Mouse (Mus musculus) right cerebral cortex, postnatal 25 days (tissue): Measurements from ENCODE around the gene Eme1.

Source experiments
- DNase-seq: peaks from one replicate; pipeline ENCODE4 v3.0.0; 2022

The Eme1 gene

DNA sequence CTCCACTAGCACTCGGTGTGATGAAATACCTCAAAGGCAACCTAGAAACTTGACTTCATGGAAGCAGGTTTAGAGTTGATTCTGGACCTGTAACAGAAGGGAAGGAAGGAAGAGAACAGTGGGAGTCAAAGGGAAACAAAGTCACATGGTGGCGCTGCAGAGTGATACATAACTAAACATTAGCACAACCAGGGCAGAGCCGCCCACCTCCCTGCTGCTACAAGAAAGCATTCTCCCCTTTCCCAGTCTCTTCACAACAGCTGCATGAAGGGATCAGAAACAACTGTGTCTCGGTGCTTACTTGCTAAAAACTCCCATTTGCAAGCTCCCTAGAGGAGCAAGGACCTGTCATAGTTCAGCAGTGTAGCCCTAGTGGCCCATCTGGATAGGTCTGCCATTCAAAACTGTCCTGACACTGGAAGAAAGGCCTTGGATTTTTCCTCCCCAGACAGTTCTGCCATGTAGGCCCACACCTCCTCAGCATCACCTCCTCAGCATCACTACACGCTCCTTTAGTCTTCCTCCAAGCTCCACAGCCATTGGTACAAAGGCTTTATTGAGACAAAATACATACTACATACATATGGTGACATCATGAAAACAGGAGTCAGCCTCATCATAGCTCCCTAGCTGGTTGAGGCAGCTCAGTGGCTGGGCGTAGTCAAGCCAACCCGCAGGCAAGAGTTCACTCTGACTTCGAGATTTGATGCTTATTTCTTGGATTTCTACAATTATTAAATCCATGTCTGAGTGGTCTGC lies 9.1 kb downstream of the Eme1 start:
- no peak for DNase-seq

DNA sequence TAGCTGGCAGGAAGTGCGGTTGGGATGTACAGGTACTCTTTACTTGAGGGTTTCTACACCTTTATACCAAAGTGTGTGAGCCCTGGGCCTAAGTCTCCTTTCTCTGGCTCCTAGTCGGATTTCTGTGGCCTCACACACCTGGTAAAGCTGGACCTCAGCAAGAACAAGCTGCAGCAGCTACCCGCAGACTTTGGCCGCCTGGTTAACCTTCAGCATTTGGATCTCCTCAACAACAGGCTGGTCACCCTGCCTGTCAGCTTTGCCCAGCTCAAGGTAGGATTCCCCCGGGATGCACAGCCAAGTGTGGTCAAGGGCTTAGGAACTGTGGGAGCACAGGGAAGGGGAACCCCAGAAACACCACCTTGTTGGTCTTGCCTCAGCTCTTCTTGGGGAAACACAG lies 19.3 kb downstream of the Eme1 start:
- no peak for DNase-seq

DNA sequence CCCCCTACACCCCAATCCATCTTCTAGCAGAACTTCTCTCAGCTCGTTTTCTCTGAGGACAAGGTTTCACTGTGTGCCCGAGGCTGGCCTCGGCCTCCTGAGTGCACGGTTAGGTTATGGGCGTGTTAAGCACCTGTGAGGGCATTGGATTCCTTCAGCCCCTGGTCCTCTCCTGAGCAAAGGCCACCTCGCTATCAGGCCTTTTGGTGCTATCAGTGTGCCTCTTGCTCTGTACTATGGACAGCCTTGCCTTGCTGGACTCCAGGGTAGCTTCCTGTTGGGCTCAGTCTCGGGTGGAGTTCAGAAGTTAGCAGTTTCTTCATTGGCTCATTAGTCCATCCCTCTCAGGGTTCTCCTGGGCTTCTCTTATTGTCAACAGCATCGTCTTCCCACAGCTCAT lies 20.8 kb downstream of the Eme1 start:
- no peak for DNase-seq

DNA sequence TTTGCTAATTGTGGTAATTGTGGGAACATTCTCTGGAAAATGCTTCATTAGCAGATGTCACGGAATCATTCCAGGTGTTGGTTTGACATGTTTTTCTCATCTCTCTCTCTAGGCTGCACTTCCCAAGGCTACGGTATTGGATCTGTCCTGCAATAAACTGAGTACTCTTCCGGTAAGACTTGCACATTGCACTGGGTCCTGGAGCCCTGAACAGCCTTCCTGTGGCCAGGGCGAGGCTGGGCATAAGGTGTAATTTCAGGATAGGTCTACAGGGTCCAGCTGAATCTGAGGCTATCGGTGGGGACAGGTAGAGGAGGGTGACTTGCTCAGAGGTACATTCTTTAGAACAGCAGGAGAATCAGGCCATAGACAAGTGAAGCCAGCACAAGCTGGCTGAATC lies 21.8 kb downstream of the Eme1 start:
- no peak for DNase-seq

DNA sequence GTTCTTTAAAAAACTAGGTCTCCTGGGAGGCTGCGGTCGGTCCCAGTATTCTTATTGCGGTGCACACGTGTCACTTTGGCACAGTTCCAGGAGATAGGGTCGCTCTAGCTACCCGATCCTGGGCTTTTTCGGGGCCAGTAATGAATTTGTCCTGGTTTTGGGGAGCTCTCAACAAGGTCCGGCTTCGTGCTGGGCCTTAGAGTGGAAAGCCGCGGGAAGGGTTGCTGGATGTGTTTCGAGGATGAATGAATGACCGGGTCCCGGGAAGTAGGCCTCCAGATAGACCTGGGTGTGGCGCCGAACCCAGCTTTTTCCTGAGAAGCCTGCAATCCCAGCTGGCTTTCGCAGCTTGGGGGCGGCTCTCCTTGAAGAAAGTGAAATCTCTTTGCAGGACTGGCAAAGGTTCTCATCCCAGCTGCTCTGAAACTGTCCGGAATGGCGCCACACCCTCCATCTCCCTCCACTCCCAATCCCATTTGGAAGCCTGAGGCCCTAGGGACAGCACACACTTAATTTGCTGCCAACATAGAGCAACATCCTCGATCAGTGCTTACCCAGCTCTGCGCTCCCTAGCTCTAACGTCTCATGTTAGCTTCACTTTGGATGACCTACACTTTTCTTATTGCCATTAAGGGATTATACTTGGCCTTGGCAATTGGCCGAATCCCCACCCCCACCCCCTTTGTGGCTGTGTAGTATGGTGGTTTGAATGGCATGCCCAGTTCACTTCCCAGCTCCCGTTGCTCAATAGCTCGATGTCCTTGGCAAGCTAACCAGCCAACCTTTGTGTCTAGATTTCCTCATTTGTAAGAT lies 23.4 kb downstream of the Eme1 start:
- DNase-seq: peak; percentile 23

DNA sequence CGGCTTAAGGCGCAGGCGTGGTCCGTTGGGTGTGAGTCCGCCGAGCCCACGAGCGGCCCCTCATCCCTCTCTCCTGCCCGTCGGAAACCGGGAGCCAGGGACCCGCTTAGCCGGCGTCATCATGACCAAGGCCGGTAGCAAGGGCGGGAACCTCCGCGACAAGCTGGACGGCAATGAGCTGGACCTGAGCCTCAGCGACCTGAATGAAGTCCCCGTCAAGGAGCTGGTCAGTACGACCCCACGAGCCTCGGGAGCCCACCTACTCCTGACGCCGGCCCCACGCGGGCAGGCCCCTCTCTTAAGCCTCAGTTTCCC lies 23.9 kb downstream of the Eme1 start:
- no peak for DNase-seq

DNA sequence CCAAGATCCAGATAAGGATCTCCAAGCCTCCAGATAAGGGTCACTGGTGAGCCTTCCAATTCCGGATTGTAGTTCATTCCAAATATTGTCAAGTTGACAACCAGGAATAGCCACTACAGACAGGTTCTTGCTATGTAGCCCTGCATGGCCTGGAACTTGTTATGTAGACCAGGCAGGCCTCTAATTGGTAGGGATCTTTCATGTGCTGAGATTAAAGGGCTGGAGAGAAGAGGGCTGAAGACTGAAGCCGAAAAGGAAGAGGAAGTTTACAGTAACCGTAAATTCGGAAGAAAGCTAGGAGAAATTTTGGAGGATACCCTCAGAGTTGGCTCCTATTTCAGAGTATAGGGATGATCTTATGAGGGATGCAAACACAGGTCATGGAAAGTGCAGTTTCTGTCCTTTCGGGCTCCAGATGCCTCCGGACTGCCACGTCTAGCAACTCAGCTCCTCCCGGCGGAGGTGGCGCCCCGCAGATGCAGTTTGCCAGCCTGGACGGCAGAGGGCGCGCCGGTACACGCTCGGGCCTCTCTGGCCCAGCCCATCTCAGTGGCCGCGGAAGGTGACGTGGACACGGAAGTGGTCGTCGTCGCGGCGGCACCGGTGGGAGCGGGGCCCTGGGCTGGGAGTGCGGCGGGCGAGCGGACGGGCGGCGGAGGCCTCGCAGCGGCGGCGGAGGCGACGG lies 24.4 kb downstream of the Eme1 start, which contains the start of gene Lrrc59:
Gene Lrrc59 (plus strand): TSS at position 569 of the 685 bp plus-strand sequence.
- peak; percentile 95 for DNase-seq

DNA sequence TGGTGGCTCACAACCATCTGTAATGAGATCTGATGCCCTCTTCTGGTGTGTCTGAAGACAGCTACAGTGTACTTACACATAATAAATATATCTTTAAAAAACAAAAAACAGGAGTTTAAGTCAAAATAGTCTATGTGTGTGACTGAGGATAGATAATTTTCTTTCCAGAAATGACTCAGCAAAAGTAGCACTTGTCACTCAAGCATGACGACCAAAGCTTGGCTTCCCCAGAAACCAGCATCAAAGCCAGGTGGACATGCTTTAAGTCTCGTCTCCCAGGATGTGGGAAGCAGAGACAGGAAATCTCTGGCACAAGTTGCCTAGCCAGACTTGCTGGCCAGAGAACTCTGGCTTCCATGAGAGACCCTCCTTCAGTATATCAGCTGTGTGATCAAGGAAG lies 31.6 kb downstream of the Eme1 start:
- no peak for DNase-seq

DNA sequence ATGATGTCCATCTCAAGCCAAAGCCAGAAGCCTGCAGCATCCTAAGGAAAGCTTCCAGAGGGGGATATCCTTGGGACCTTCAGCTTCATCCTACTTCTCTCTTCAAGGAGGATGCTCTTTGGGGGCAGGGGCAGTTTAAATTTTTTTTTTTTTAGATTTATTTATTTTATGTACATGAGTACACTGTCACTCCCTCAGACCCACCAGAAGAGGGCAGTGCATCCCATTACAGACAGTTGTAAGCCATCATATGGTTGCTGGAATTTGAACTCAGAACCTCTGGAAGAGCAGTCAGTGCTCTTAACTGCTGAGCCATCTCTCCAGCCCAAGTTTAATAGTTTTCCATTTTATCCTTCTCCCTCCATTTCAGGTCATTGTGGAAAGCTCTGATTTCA lies 32.3 kb downstream of the Eme1 start:
- DNase-seq: no peak

DNA sequence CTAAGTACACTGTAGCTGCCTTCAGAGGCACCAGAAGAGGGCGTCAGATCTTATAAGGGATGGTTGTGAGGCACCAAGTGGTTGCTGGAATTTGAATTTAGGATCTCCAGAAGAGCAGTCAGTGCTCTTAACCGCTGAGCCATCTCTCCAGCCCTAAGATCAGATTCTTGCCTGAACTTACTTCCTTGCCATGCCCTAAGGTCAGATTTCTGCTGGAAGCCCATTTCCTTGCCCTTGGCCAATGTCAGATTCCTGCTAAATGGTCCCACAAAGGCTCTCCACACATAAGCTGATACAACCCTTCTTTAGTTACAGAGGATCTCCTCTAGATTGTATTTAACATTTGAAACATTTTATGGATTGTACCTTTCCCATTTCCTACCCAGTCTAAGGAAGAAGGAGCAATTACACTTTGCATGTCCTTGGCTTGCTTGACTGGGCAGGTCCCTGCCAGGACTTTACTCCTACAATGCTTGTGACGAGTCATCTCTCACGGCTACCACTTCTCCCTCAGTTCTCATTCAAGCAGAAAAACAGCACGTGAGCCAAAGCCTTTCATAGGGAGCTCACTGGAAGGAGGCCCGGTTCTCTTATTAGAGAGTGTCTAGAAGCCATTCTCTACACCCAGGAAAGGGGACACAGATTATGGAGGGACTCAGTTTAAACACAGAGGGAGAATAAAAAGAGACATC lies 32.9 kb downstream of the Eme1 start:
- DNase-seq: no peak

DNA sequence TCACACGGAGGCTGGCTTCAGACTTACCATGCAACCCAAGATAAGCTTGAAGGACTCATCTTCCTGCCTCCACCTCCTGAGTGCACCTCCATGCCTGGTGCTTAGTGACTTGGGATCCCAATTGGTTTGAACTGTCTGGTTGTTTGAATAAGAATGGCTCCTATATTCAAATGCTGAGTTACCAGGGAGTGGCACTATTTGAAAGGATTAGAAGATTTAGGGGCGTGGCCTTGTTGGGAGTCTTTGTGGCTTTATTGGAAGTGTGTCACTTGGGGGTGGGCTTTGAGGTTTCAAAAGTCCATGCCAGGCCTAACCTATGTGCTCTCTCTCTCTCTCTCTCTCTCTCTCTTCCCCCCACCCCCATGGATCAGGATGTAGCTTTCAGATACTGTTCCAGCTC lies 36.1 kb downstream of the Eme1 start:
- no peak for DNase-seq

DNA sequence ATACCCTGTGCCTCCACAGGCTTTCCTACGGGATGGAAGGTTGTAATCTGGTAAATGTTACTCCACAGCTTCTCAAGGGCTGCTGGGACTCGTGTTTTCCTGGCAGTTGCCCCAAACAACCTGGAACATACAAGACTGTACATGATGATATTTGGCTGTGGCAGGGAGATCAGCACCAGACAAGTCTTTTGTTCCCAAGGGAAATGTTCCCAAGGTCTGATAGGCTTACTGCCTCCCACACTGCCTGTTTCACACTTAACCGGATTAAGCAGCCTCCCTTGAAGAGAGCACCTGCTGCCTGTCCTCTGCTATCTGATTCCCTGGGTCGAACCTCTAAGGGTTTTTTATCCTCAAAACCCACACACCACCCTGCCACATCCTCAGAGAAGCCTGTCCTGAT lies 38.3 kb downstream of the Eme1 start:
- DNase-seq: no peak

DNA sequence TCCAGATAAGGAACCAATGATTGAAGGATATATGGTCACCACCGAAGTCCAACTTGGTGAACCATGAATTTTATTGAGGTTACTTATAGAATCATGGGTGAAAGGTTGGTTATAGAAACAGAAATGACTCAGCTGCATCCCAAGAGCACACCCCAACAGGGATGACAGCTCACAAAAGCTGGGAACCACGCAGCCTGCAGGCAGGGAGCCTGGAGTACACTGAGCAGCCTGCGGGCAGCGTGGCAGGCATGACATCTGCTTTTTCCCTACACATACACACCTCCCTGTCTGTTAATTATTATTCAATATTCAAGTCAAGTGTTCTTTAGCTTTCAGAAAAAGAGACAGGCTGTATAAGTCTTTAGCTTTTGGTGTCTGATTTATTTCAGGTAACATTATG lies 39.2 kb downstream of the Eme1 start:
- DNase-seq: no peak

DNA sequence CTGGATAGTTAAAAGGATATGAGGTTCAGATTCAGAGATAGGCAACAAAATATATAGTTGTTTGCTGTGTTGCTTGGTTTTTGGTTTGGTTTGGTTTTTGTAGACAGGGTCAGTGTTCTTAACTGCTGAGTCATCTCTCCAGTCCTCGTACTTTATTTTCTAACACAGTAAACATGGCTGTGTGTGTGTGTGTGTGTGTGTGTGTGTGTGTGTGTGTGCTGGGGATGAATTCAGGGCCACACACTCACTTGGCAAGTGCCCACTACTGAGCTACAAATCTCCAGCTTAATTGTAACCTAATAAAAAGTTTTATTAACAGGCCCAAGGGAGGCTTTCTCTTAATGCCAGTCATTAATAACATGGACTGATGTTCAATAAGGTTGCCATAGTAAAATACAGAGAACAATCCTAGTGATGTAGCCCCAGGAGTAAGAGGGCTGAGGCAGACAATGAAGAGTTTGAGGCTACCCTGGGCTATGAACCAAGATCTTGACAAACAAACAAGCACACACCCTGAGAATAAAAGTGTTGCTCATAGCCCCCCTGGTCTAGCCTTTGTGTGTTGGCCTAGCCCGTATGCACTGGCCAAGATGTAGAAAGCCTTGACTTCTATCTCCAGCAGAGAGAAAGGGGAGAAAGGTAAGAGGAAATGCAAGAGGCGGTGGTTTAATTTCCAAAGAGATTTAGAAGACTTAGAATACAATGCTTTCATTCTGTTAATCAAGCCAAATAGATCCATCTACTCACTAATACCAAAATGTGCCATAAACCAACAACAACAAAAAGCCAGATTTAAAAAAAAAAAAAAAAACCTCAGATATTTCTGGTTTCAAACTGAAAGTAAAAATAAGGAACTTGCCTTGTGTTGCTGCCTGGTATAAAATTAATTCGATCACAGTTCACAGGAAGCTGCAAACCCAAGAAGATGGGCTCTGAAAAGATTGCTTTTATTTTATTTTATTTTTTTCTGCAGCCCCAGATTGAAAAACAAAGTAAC lies 42.7 kb downstream of the Eme1 start:
- no peak for DNase-seq

DNA sequence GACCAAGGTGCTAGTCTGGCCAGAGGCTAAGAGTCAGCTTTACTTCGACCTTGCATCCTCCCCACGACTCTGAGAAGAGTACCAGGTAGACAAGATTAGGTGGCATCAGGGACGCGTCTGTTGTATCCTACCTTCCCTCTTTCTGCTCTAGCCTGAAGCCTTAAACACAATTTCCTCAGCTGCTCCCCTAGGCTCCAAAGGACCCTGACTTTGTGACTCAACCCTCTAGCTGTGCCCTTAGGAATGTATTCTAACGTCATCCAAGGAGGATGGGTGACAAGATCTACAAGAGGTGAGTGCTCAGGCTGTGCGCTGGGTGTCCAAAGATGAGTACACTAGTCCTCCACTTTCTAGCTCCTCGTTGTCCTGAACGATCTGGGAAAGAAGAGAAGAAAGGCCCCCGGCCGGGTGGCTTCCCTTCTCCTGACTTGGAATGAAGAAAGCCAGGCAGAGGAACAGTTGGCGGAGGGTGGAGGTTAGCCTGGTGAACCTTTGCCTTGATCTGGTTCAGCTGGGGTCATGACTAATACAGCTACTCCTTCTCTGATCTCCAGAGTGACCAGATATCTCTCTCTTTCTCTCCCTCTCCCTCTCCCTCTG lies 51.3 kb downstream of the Eme1 start:
- DNase-seq: no peak

DNA sequence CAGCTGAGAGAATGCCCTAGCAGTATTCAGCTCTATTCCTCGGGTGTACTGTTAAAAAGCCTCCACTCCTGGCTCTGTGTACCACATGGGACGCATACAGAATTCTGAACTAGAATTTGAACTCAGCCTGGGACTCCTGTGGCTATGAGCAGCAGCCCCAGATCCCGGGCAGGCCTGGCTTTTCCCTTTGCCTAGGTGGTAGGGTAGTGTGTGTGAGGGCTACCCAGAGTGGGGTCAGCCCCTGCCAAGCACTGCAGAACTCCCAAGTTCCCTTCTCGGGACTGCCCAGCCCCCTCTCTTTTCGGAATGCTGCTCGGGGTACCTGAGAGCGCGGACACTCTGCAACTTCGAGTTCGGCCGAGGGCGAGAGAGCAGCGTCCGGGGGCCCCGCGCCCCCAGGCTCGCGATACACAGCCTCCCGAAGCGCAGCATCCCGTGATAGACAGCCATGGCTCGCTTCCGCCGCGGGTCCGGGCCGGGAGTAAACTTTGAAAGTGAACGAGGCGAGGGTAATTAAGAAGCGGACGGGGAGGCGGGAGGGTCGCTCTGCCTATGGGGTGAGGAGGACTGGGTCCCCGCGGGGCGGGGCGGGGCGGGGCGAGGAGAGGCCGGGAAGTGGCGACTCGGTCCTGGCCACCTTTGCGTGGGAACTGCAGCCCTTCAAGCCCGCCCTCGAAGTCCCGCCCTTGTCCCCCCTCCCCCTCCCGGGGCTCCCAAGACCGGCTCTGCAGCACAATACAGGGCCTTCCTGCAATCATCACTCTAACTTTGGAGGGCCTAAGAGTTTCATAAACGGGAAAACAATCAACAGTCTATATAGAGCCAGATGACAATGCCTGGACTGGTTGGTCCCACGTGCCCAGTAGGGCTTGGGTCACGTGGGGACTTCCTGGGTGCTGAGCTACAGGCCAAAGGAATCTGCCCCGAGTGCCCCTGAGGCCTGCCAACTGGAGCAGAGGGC lies 52.2 kb downstream of the Eme1 start, which contains the start of gene Acsf2:
Gene Acsf2 (minus strand): TSS at position 551 of the 961 bp plus-strand sequence.
- DNase-seq: peak; percentile 24

DNA sequence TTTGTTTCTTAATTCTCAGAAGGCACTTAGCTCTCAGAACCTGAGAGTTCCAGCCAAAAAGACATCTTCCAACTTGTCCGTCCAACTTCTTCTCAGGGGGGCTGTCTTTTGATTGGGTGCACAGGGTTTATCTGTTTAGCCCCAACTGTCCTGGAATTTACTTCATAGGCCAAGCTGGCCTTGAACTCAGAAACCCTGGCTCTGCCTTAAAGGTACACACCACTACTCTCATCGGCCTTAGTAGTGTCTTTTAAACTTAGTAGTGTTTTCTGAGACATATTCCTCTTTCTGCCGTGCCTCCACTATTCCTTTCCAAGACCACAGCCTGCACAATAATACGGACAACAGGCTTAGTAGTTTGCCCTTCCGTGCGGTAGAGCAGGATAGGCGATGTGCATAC lies 53.3 kb downstream of the Eme1 start:
- no peak for DNase-seq

DNA sequence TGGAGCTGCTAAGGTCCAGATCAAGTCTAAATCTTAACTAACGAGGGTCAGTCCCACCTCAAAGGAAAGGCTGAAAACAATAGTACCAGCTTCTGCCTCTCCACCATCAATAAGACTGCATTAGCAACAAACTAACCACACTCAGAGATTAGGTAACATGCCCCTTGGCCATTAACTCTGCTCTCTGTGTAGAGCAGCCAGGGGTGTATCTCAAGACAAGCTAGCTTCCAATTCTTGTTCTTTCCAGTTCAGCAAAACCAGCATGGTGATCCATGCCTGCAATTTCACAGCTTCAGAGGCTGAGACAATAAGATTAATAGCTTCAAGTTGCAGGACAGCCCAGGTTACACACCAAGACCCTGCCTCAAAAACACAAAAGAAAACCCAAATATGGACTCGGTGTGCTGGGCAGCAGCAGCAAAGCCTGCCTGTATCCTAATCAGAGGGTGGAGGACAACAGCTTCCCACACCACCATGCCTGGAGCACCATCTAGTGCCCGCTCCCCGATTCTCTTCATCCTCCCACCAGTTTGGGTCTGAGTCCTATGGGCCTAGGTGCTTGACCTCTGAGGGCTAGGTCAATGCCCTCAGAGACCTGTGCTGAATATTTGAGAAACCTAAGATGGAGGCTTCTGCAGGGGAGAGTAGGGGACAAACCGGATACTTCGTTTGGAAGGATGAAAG lies 55.2 kb downstream of the Eme1 start:
- DNase-seq: no peak

DNA sequence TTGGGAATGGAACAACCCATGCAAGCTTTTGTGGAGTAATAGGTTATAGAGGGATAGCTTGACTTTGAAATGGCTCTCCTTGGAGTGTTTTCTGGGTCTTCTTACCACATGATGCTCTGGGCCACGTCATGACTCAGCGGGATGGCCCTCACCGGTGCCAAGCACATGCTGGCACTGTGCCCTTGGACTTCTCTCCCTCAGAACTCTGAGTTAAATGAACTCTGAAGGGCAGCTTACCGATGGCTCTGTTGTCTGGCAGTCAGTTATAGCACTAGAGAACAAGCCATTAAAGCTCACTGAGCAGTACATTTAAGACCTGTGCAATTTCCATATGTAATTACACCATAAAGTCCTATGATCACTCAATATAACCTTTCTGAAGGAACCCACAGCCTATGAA lies 56.4 kb downstream of the Eme1 start:
- DNase-seq: no peak
